Mouse (Mus musculus): ENCODE data around the gene Nsun4.

DNA sequence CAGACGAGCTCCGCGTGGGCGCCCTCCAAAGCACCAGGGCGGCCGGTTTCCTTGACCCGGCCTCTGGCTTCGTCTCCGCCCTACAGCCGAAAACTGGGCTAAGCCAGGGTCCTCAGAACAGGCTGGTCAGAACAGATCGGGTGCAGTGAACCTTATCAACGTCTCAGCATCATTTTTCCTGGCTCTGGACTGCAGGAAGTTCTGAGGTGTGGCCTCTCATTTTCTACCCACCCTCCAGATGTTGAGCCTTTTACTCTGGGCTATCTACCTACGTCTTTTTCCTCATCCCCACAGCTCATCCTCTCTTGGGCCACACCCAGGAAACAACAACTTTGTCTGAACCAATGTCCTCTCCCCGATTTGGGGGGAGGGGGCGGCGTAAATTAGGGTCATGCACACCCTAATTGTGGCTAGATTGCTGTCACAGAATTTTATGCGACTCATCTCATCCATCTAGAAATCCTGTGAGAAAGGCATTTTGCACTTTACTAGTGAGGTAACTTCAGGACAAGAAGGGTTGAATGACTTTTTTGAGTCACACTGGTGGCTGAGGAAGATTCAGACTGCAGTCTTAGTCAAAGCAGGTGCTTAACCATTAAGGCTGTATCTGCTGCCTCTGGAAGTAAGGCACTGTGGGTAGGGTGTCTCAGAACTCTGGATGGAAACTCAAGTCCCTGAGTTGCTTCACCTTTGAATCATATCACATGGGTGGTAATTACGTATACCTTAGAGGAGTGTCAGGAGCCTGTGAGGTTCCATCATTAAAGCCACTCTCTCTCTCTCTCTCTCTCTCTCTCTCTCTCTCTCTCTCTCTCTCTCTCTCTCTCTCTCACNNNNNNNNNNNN, 35.6 kb downstream of the Nsun4 start, which contains the start of gene Faah:
- no peak for TF ChIP-seq CTCF (IDR thresholded peaks at IDR 0.05; ENCODE audit: borderline replicate concordance, control insufficient read depth, extremely low read depth, insufficient read depth, low read length, poor library complexity)
- TF ChIP-seq POLR2A (IDR thresholded peaks at IDR 0.05; ENCODE audit: control insufficient read depth, extremely low read depth, insufficient read depth, low read length, poor library complexity), result no peak
